Mouse (Mus musculus) heart, embryonic 10.5 days (tissue): ENCODE data around the gene Pth. TPM values are rescaled to one million over a fixed set of nuclear protein-coding genes. Genes with fewer than 3 reads are reported as not detected.

ENCODE experiments used
- DNase-seq: peaks from one replicate; pipeline ENCODE4 v3.0.0-alpha.2; 2017; ENCODE audit warnings: low spot score
- H3K27ac ChIP-seq: fragments of 300-500 bp; sonication (generic); 2 replicates; pipeline ENCODE4 v1.5.1; 2016; ENCODE audit warnings: mild to moderate bottlenecking
- H3K27me3 ChIP-seq: fragments of 300-500 bp; sonication (generic); 2 replicates; pipeline ENCODE4 v1.6.1; 2016; ENCODE audit warnings: mild to moderate bottlenecking; ENCODE audit not compliant: poor library complexity, insufficient read depth, severe bottlenecking
- H3K36me3 ChIP-seq: fragments of 300-500 bp; sonication (generic); 2 replicates; pipeline ENCODE4 v1.6.1; 2016; ENCODE audit warnings: mild to moderate bottlenecking, moderate library complexity
- H3K4me1 ChIP-seq: fragments of 300-500 bp; sonication (generic); 2 replicates; pipeline ENCODE4 v1.6.1; 2016; ENCODE audit warnings: mild to moderate bottlenecking
- H3K4me3 ChIP-seq: fragments of 300-500 bp; sonication (generic); 2 replicates; pipeline ENCODE4 v1.5.1; 2016; ENCODE audit warnings: mild to moderate bottlenecking, moderate library complexity
- H3K9me3 ChIP-seq: fragments of 300-500 bp; sonication (generic); 2 replicates; pipeline ENCODE4 v1.6.1; 2016; ENCODE audit warnings: mild to moderate bottlenecking, moderate library complexity
- WGBS: fragments of 180-500 bp; shearing (Covaris S2); methylation state at CpG from one replicate; pipeline ENCODE4 v1.1.7; 2016; 5-methylcytosine and 5-hydroxymethylcytosine counted together
- polyA plus RNA-seq: library from polyadenylated mRNA; unstranded; fragments of >200 nt; fragmentation: Nextera tagmentation; extraction: Ambion mirVana; gene quantifications from 2 replicates; pipeline ENCODE4 v1.2.1, GENCODE M21; 2016

Gene Pth
- polyA plus RNA-seq, 1 experiment from 2014 or later = not detected

GRCm38 (mm10) chr7:113377875-113378658 is 10.3 kb downstream of the Pth start:
- no peaks in the 10 kb centered on the region for H3K36me3 ChIP-seq
- no peaks in the 10 kb centered on the region for H3K4me1 ChIP-seq
- no peaks in the 10 kb centered on the region for H3K9me3 ChIP-seq
- peak; percentile 87 for DNase-seq
- H3K27me3 ChIP-seq = no peaks in the 10 kb centered on the region
- WGBS = 31% methylated on average over 7 of the region's 7 CpGs
- no peak overlapping the region for H3K27ac ChIP-seq
- no peak overlapping the region for H3K4me3 ChIP-seq

GRCm38 (mm10) chr7:113372682-113373081 is 15.7 kb downstream of the Pth start:
- 81% methylated on average over 1 of the region's 1 CpGs for WGBS
- no peaks in the 10 kb centered on the region for H3K36me3 ChIP-seq
- no peak overlapping the region for H3K4me3 ChIP-seq
- no peak overlapping the region for H3K27ac ChIP-seq
- DNase-seq = no peak
- H3K9me3 ChIP-seq = no peaks in the 10 kb centered on the region
- peaks cover 4% of the 10 kb centered on the region for H3K27me3 ChIP-seq
- H3K4me1 ChIP-seq = peaks cover 4% of the 10 kb centered on the region; the same call in 1 of the 2 replicates

- under 1% methylated on average over 43 of the region's 44 CpGs for WGBS
- peak; percentile 93 for DNase-seq
- no peaks in the 10 kb centered on the region for H3K36me3 ChIP-seq
- peaks cover 4% of the 10 kb centered on the region; the same call in 1 of the 2 replicates for H3K4me1 ChIP-seq
- H3K27ac ChIP-seq = peak overlapping the region; percentile 94
- no peaks in the 10 kb centered on the region for H3K9me3 ChIP-seq
- H3K27me3 ChIP-seq = peaks cover 4% of the 10 kb centered on the region
- H3K4me3 ChIP-seq = peak overlapping the region; percentile 92
Measured at GRCm38 (mm10) chr7:113369620-113370340, 18.6 kb downstream of the Pth start.

- Histone ChIP-seq H3K36me3 (no peaks in the 10 kb centered on the region), H3K27me3 (peaks cover 4% of the 10 kb centered on the region), H3K27ac (peak within 1 kb of the TSS; percentile 94), H3K4me3 (peak within 1 kb of the TSS; percentile 92), H3K4me1 (peaks cover 4% of the 10 kb centered on the region; the same call in 1 of the 2 replicates), H3K9me3 (no peaks in the 10 kb centered on the region)
- DNase-seq = peak; percentile 99
- under 1% methylated on average over 64 of the region's 64 CpGs for WGBS
Measured at GRCm38 (mm10) chr7:113368746-113369619, 19.4 kb downstream of the Pth start, which contains the start of gene Btbd10. Gene Btbd10, minus strand, starts transcription at chr7:113369392.

GRCm38 (mm10) chr7:113367440-113367839 is 20.9 kb downstream of the Pth start:
- WGBS = 60% methylated on average over 4 of the region's 4 CpGs
- Histone ChIP-seq H3K4me3 (no peak overlapping the region), H3K36me3 (no peaks in the 10 kb centered on the region), H3K27ac (no peak overlapping the region), H3K27me3 (peaks cover 4% of the 10 kb centered on the region), H3K4me1 (peaks cover 4% of the 10 kb centered on the region; the same call in 1 of the 2 replicates), H3K9me3 (no peaks in the 10 kb centered on the region)
- no peak for DNase-seq

- 68% methylated on average over 1 of the region's 1 CpGs for WGBS
- H3K4me3 ChIP-seq = no peak overlapping the region
- H3K4me1 ChIP-seq = no peaks in the 10 kb centered on the region
- H3K27me3 ChIP-seq = no peaks in the 10 kb centered on the region
- DNase-seq = no peak
- H3K36me3 ChIP-seq = no peaks in the 10 kb centered on the region
- no peaks in the 10 kb centered on the region for H3K9me3 ChIP-seq
- H3K27ac ChIP-seq = no peak overlapping the region
Measured at GRCm38 (mm10) chr7:113349089-113349488, 39.3 kb downstream of the Pth start.

GRCm38 (mm10) chr7:113347694-113348093 is 40.7 kb downstream of the Pth start:
- Histone ChIP-seq H3K36me3 (no peaks in the 10 kb centered on the region), H3K27ac (no peak overlapping the region), H3K4me1 (no peaks in the 10 kb centered on the region), H3K4me3 (no peak overlapping the region), H3K9me3 (no peaks in the 10 kb centered on the region), H3K27me3 (no peaks in the 10 kb centered on the region)
- DNase-seq = no peak
- 89% methylated on average over 2 of the region's 2 CpGs for WGBS

GRCm38 (mm10) chr7:113347271-113347670 is 41.1 kb downstream of the Pth start:
- DNase-seq = no peak
- 44% methylated on average over 4 of the region's 4 CpGs for WGBS
- no peaks in the 10 kb centered on the region for H3K9me3 ChIP-seq
- H3K27me3 ChIP-seq = no peaks in the 10 kb centered on the region
- no peak overlapping the region for H3K4me3 ChIP-seq
- H3K4me1 ChIP-seq = no peaks in the 10 kb centered on the region
- H3K36me3 ChIP-seq = no peaks in the 10 kb centered on the region
- H3K27ac ChIP-seq = no peak overlapping the region

Other genes starting within 250 kb of the Pth start
- gene Arntl, start 181.1 kb downstream of the Pth start, polyA plus RNA-seq = 6.3 and 7.0 TPM in 2 replicates
- 21.6 and 26.9 TPM in 2 replicates for gene Btbd10, start 19.2 kb downstream of the Pth start, polyA plus RNA-seq
- 60.2 and 62.3 TPM in 2 replicates for gene Far1, start 125.3 kb upstream of the Pth start, polyA plus RNA-seq